Mouse (Mus musculus) ES-E14 (cell line): Measurements from ENCODE around the gene Prokr1.

Source experiments
- CHD2 ChIP-seq: IDR thresholded peaks from 2 replicates; pipeline ENCODE4 v1.6.1; 2014; ENCODE audit warnings: mild to moderate bottlenecking, low read depth, low read length, inconsistent platforms
- HCFC1 ChIP-seq: IDR thresholded peaks from 2 replicates; pipeline ENCODE4 v1.6.1; 2012; ENCODE audit warnings: low read length, inconsistent platforms, borderline replicate concordance; ENCODE audit not compliant: insufficient read depth
- MAFK ChIP-seq: IDR thresholded peaks from 2 replicates; pipeline ENCODE4 v1.6.1; 2014; ENCODE audit warnings: mild to moderate bottlenecking, low read depth, low read length, inconsistent platforms; ENCODE audit not compliant: insufficient read depth
- ZC3H11A ChIP-seq: IDR thresholded peaks from 2 replicates; pipeline ENCODE4 v1.6.1; 2012; ENCODE audit warnings: low read depth, mild to moderate bottlenecking, inconsistent platforms, low read length, borderline replicate concordance
- ZNF384 ChIP-seq: IDR thresholded peaks from 2 replicates; pipeline ENCODE4 v1.6.1; 2012; ENCODE audit warnings: low read depth, low read length, inconsistent platforms

GRCm38 (mm10) chr6:87532953-87533710 is 57.4 kb downstream of the Prokr1 start, which contains the start of gene Arhgap25:
- no peak for TF ChIP-seq ZC3H11A
- no peak for TF ChIP-seq CHD2
- TF ChIP-seq ZNF384, result no peak
- no peak for TF ChIP-seq HCFC1
- TF ChIP-seq MAFK, result no peak
